Mouse (Mus musculus): ENCODE measurements around the gene Sidt1. TPM values are rescaled to one million over a fixed set of nuclear protein-coding genes. Genes with fewer than 3 reads are reported as not detected.

Gene Sidt1
- total RNA-seq, 2 experiments from 2014 or later: 41.2 to 41.9 TPM

Other genes with a start within 250 kb of the Sidt1 start
- gene Atp6v1a, start 193.5 kb downstream of the Sidt1 start, total RNA-seq (2021): 100 to 1,000 TPM; 566 to 590 TPM
- 10 to 100 TPM; 64.2 to 65.7 TPM for gene Naa50, start 193.4 kb downstream of the Sidt1 start, total RNA-seq (2021)
- gene Usf3, start 159.9 kb downstream of the Sidt1 start, total RNA-seq (2021): 10 to 100 TPM; 39.1 to 41.9 TPM
- 10 to 100 TPM; 18.7 to 19.5 TPM for gene Spice1, start 13.9 kb upstream of the Sidt1 start, total RNA-seq (2021)
- 10 to 100 TPM; 10.8 to 10.9 TPM for gene Cfap44, start 61.6 kb upstream of the Sidt1 start, total RNA-seq (2021)
- 10 to 100 TPM; 11.5 to 11.6 TPM for gene Boc, start 225.7 kb upstream of the Sidt1 start, total RNA-seq (2021)